Mouse (Mus musculus) liver, adult 2 months (tissue): Measurements from ENCODE around the gene Rnf144b. TPM values are rescaled to one million over a fixed set of nuclear protein-coding genes. Genes with fewer than 3 reads are reported as not detected.

Experiments
- DNase-seq: peaks from one replicate; pipeline ENCODE4 v3.0.0-alpha.2; 2011; ENCODE audit warnings: low read depth, low spot score; ENCODE audit errors: extremely low read depth
- H3K27ac ChIP-seq: fragments of 200-500 bp; replicated peaks from 2 replicates; pipeline ENCODE4 v1.5.1; 2012; ENCODE audit warnings: low read depth, mild to moderate bottlenecking, control low read depth, inconsistent platforms, low read length; ENCODE audit not compliant: insufficient read depth
- H3K27me3 ChIP-seq: fragments of 200-500 bp; 2 replicates; pipeline ENCODE4 v1.6.1; 2012; ENCODE audit warnings: mild to moderate bottlenecking, moderate library complexity, low read length, inconsistent platforms; ENCODE audit not compliant: control insufficient read depth, insufficient read depth
- H3K36me3 ChIP-seq: fragments of 200-500 bp; 2 replicates; pipeline ENCODE4 v1.6.1; 2012; ENCODE audit warnings: low read length, inconsistent platforms; ENCODE audit not compliant: control insufficient read depth, insufficient read depth
- H3K4me1 ChIP-seq: fragments of 200-500 bp; 2 replicates; pipeline ENCODE4 v1.6.1; 2011; ENCODE audit warnings: low read length; ENCODE audit not compliant: control insufficient read depth, insufficient read depth
- H3K4me3 ChIP-seq: fragments of 200-500 bp; 2 replicates; pipeline ENCODE4 v1.5.1; 2011; ENCODE audit warnings: low read depth, mild to moderate bottlenecking, control low read depth, low read length, moderate library complexity; ENCODE audit not compliant: insufficient read depth
- H3K79me2 ChIP-seq: fragments of 200-500 bp; 2 replicates; pipeline ENCODE4 v1.6.1; 2012; ENCODE audit warnings: inconsistent platforms, mild to moderate bottlenecking, low read length, moderate library complexity; ENCODE audit not compliant: control insufficient read depth, insufficient read depth
- H3K9ac ChIP-seq: fragments of 200-500 bp; 2 replicates; pipeline ENCODE4 v1.6.1; 2012; ENCODE audit warnings: low read depth, mild to moderate bottlenecking, control low read depth, inconsistent platforms, low read length
- CTCF ChIP-seq: fragments of 200-500 bp; IDR thresholded peaks from 2 replicates; pipeline ENCODE4 v1.5.1; 2011; ENCODE audit warnings: low read depth, low read length, control low read depth
- POLR2A ChIP-seq: fragments of 200-500 bp; IDR thresholded peaks from 2 replicates; pipeline ENCODE4 v1.6.1; 2011; ENCODE audit warnings: low read length, control low read depth; ENCODE audit not compliant: insufficient read depth; ENCODE audit errors: extremely low read depth
- WGBS: fragments of 180-500 bp; shearing (Covaris S2); methylation state at CpG from one replicate; pipeline ENCODE4 v1.1.7; 2018; 5-methylcytosine and 5-hydroxymethylcytosine counted together
- polyA plus RNA-seq: library from polyadenylated mRNA; depleted of rRNA; stranded (reverse); fragments of >200 nt; gene quantifications from 2 replicates; pipeline ENCODE4 v1.2.3, GENCODE M21; 2012
- total RNA-seq: library from RNA; depleted of rRNA; stranded (reverse); fragments of >200 nt; gene quantifications from 2 replicates; pipeline ENCODE4 v1.2.3, GENCODE M21; 2014

The Rnf144b gene
- total and polyA plus RNA-seq, 2 experiments: 18.8 to 19.4 TPM

- H3K4me3 ChIP-seq: no peak overlapping the region
- no peak for DNase-seq
- H3K36me3 ChIP-seq: peaks cover 29% of the 10 kb centered on the region
- H3K9ac ChIP-seq: no peak overlapping the region
- no peaks in the 10 kb centered on the region for H3K27me3 ChIP-seq
- peaks cover 5% of the 10 kb centered on the region; the same call in 1 of the 2 replicates for H3K4me1 ChIP-seq
- TF ChIP-seq POLR2A (no peak), CTCF (no peak)
- WGBS: 96% methylated on average over 1 of the region's 1 CpGs
- H3K27ac ChIP-seq: no peak overlapping the region
- H3K79me2 ChIP-seq: no peaks in the 10 kb centered on the region
These were observed 34.0 kb upstream of the Rnf144b start for GRCm38 (mm10) chr13:47088433-47088832.

- H3K27ac ChIP-seq: no peak overlapping the region
- WGBS: 71% methylated on average over 2 of the region's 2 CpGs
- TF ChIP-seq POLR2A (no peak), CTCF (no peak)
- H3K36me3 ChIP-seq: peaks cover 31% of the 10 kb centered on the region
- no peak overlapping the region for H3K9ac ChIP-seq
- DNase-seq: no peak
- no peaks in the 10 kb centered on the region for H3K27me3 ChIP-seq
- no peak overlapping the region for H3K4me3 ChIP-seq
- H3K79me2 ChIP-seq: no peaks in the 10 kb centered on the region
- H3K4me1 ChIP-seq: peaks cover 5% of the 10 kb centered on the region; the same call in 1 of the 2 replicates
These were observed 33.2 kb upstream of the Rnf144b start for GRCm38 (mm10) chr13:47089271-47089670.

- Histone ChIP-seq H3K4me1 (no peaks in the 10 kb centered on the region), H3K4me3 (no peak overlapping the region), H3K79me2 (no peaks in the 10 kb centered on the region; the same call in 1 of the 2 replicates), H3K27me3 (no peaks in the 10 kb centered on the region), H3K27ac (no peak overlapping the region), H3K36me3 (peaks cover 27% of the 10 kb centered on the region), H3K9ac (no peak overlapping the region)
- DNase-seq: no peak
- no peak for TF ChIP-seq CTCF
- no peak for TF ChIP-seq POLR2A
- WGBS: 83% methylated on average over 2 of the region's 2 CpGs
These were observed 28.7 kb upstream of the Rnf144b start for GRCm38 (mm10) chr13:47093791-47094190.

- Histone ChIP-seq H3K27ac (no peak overlapping the region), H3K27me3 (no peaks in the 10 kb centered on the region), H3K36me3 (peaks cover 28% of the 10 kb centered on the region), H3K4me3 (no peak overlapping the region), H3K9ac (no peak overlapping the region), H3K4me1 (no peaks in the 10 kb centered on the region), H3K79me2 (no peaks in the 10 kb centered on the region; the same call in 1 of the 2 replicates)
- WGBS: 89% methylated on average over 2 of the region's 2 CpGs
- no peak for TF ChIP-seq POLR2A
- TF ChIP-seq CTCF: no peak
- DNase-seq: no peak
These were observed 25.9 kb upstream of the Rnf144b start for GRCm38 (mm10) chr13:47096591-47096990.

GRCm38 (mm10) chr13:47099265-47099664, 23.2 kb upstream of the Rnf144b start:
- no peak for DNase-seq
- TF ChIP-seq CTCF (no peak), POLR2A (no peak)
- H3K4me1 ChIP-seq: no peaks in the 10 kb centered on the region
- peaks cover 3% of the 10 kb centered on the region; the same call in 1 of the 2 replicates for H3K79me2 ChIP-seq
- no peak overlapping the region for H3K4me3 ChIP-seq
- WGBS: 66% methylated on average over 7 of the region's 7 CpGs
- peaks cover 22% of the 10 kb centered on the region for H3K36me3 ChIP-seq
- no peak overlapping the region for H3K9ac ChIP-seq
- H3K27me3 ChIP-seq: no peaks in the 10 kb centered on the region
- no peak overlapping the region for H3K27ac ChIP-seq

GRCm38 (mm10) chr13:47100587-47100986, 21.9 kb upstream of the Rnf144b start:
- no peaks in the 10 kb centered on the region for H3K27me3 ChIP-seq
- H3K27ac ChIP-seq: no peak overlapping the region
- peaks cover 17% of the 10 kb centered on the region for H3K36me3 ChIP-seq
- 92% methylated on average over 2 of the region's 2 CpGs for WGBS
- no peak for DNase-seq
- H3K79me2 ChIP-seq: peaks cover 3% of the 10 kb centered on the region; the same call in 1 of the 2 replicates
- H3K4me1 ChIP-seq: peaks cover 3% of the 10 kb centered on the region; the same call in 1 of the 2 replicates
- H3K4me3 ChIP-seq: no peak overlapping the region
- TF ChIP-seq CTCF: no peak
- TF ChIP-seq POLR2A: no peak
- H3K9ac ChIP-seq: no peak overlapping the region
